Mouse (Mus musculus): Measurements from ENCODE around the gene Ptpn9. TPM values are rescaled to one million over a fixed set of nuclear protein-coding genes. Genes with fewer than 3 reads are reported as not detected.

Gene Ptpn9
- polyA plus RNA-seq, 1 experiment = 26.2 TPM

Other genes with a start within 250 kb of the Ptpn9 start
- gene Lingo1, start 198.5 kb upstream of the Ptpn9 start, polyA plus RNA-seq (2012; rRNA removed) = 3.0 and 3.8 TPM in 2 replicates
- 0.96 and 1.1 TPM in 2 replicates for gene Odf3l1, start 130.2 kb upstream of the Ptpn9 start, polyA plus RNA-seq (2012; rRNA removed)
- gene Cspg4, start 129.9 kb upstream of the Ptpn9 start, polyA plus RNA-seq (2012; rRNA removed) = 27.7 and 39.1 TPM in 2 replicates
- 21.3 and 24.1 TPM in 2 replicates for gene Snx33, start 66.6 kb upstream of the Ptpn9 start, polyA plus RNA-seq (2012; rRNA removed)
- gene Imp3, start 57.4 kb upstream of the Ptpn9 start, polyA plus RNA-seq (2012; rRNA removed) = 121 and 136 TPM in 2 replicates
- 11.3 and 13.0 TPM in 2 replicates for gene Snupn, start 44.0 kb upstream of the Ptpn9 start, polyA plus RNA-seq (2012; rRNA removed)
- 32.3 TPM in 2 replicates for gene Sin3a, start 77.1 kb downstream of the Ptpn9 start, polyA plus RNA-seq (2012; rRNA removed)
- gene Man2c1, start 135.8 kb downstream of the Ptpn9 start, polyA plus RNA-seq (2012; rRNA removed) = 124 and 135 TPM in 2 replicates
- 13.0 and 15.3 TPM in 2 replicates for gene Neil1, start 153.4 kb downstream of the Ptpn9 start, polyA plus RNA-seq (2012; rRNA removed)
- gene Commd4, start 163.4 kb downstream of the Ptpn9 start, polyA plus RNA-seq (2012; rRNA removed) = 92.3 and 124 TPM in 2 replicates
- gene Trcg1, start 241.6 kb downstream of the Ptpn9 start, polyA plus RNA-seq (2012; rRNA removed) = not detected in 2 replicates